Mouse (Mus musculus) spleen, adult 10 weeks (tissue): Measurements from ENCODE around the gene Nup62cl. TPM values are rescaled to one million over a fixed set of nuclear protein-coding genes. Genes with fewer than 3 reads are reported as not detected.

Source experiments
- polyA plus RNA-seq: library from polyadenylated mRNA; stranded (reverse); fragments of 350-450 nt; fragmentation: Illumina TruSeq; extraction: RNeasy Lipid Tissue Mini Kit (QIAGEN cat#74804); gene quantifications from one replicate; pipeline ENCODE4 v1.2.3, GENCODE M21; 2015; ENCODE audit warnings: low replicate concordance; ENCODE audit not compliant: insufficient read depth

Gene Nup62cl
- not detected for polyA plus RNA-seq

GRCm38 (mm10) chrX:140062135-140062975, at the start of gene Nup62cl, which contains the start of gene Pih1h3b:
Gene Nup62cl, minus strand, starts transcription at chrX:140062712.
Gene Pih1h3b, plus strand, starts transcription at chrX:140062879.

GRCm38 (mm10) chrX:139997740-139998690, 64.5 kb downstream of the Nup62cl start, which contains the start of gene Rbm41:
Gene Rbm41, minus strand, starts transcription at chrX:139998595.

Other genes with a start within 250 kb of the Nup62cl start
- gene Morc4, start 191.0 kb downstream of the Nup62cl start, polyA plus RNA-seq, result 1.0 TPM
- gene Rbm41, start 64.1 kb downstream of the Nup62cl start, polyA plus RNA-seq, result 16.9 TPM
- not detected for gene Pih1h3b, start 167 bp upstream of the Nup62cl start, polyA plus RNA-seq